Mouse (Mus musculus) liver, postnatal 0 days (tissue): ENCODE data around the gene Mocs1. TPM values are rescaled to one million over a fixed set of nuclear protein-coding genes. Genes with fewer than 3 reads are reported as not detected.
A peak's percentile ranks its signal among the peaks of the same experiment; 100 is the strongest.

ENCODE experiments used
- ATAC-seq: fragments of 200-750 bp; cut with Nextera tagmentation; 2 replicates; pipeline ENCODE4 v1.8.0; 2017; ENCODE audit warnings: mild to moderate bottlenecking, moderate library complexity
- DNase-seq: peaks from one replicate; pipeline ENCODE4 v3.0.0-alpha.2; 2016
- H3K27ac ChIP-seq: fragments of 300-500 bp; sonication (generic); 2 replicates; pipeline ENCODE4 v1.5.1; 2014; ENCODE audit warnings: antibody characterized with exemption, moderate library complexity, mild to moderate bottlenecking, low read depth
- H3K27me3 ChIP-seq: fragments of 300-500 bp; sonication (generic); 2 replicates; pipeline ENCODE4 v1.6.1; 2014; ENCODE audit warnings: low read length, control low read depth, mixed read lengths; ENCODE audit not compliant: insufficient read depth
- H3K36me3 ChIP-seq: fragments of 300-500 bp; sonication (generic); replicated peaks from 2 replicates; pipeline ENCODE4 v1.6.1; 2014; ENCODE audit warnings: mild to moderate bottlenecking, control low read depth, low read length, moderate library complexity, mixed read lengths; ENCODE audit not compliant: insufficient read depth
- H3K4me1 ChIP-seq: fragments of 300-500 bp; sonication (generic); 2 replicates; pipeline ENCODE4 v1.6.1; 2014; ENCODE audit warnings: antibody characterized with exemption, mild to moderate bottlenecking, control low read depth; ENCODE audit not compliant: insufficient read depth
- H3K4me2 ChIP-seq: fragments of 300-500 bp; sonication (generic); 2 replicates; pipeline ENCODE4 v1.6.1; 2014; ENCODE audit warnings: low read depth, mild to moderate bottlenecking, low read length, moderate library complexity, mixed read lengths
- H3K4me3 ChIP-seq: fragments of 300-500 bp; sonication (generic); 2 replicates; pipeline ENCODE4 v1.5.1; 2014; ENCODE audit warnings: low read depth, low read length
- H3K9ac ChIP-seq: fragments of 300-500 bp; sonication (generic); replicated peaks from 2 replicates; pipeline ENCODE4 v1.6.1; 2014; ENCODE audit warnings: mild to moderate bottlenecking, moderate library complexity
- H3K9me3 ChIP-seq: fragments of 300-500 bp; sonication (generic); 2 replicates; pipeline ENCODE4 v1.6.1; 2016; ENCODE audit warnings: mild to moderate bottlenecking, control low read depth, low read length, mixed read lengths
- CTCF ChIP-seq: sonication (generic); IDR thresholded peaks from 2 replicates; pipeline ENCODE4 v1.5.1; 2016; ENCODE audit warnings: antibody characterized with exemption, low read depth
- EP300 ChIP-seq: IDR thresholded peaks from 2 replicates; pipeline ENCODE4 v1.6.1; 2016; ENCODE audit warnings: antibody characterized with exemption, low read depth, mild to moderate bottlenecking
- WGBS: fragments of 180-500 bp; shearing (Covaris S2); extraction: QIAGEN DNeasy Blood & Tissue Kit; methylation state at CpG from one replicate; pipeline ENCODE4 v1.1.7; 2014; ENCODE audit not compliant: insufficient replicate concordance; 5-methylcytosine and 5-hydroxymethylcytosine counted together
- polyA plus RNA-seq: library from polyadenylated mRNA; unstranded; fragments of >200 nt; fragmentation: Nextera tagmentation; extraction: Ambion mirVana; gene quantifications from 2 replicates; pipeline ENCODE4 v1.2.1, GENCODE M21; 2015

Gene Mocs1
- polyA plus RNA-seq, 1 experiment from 2014 or later: 8.8 TPM

DNA sequence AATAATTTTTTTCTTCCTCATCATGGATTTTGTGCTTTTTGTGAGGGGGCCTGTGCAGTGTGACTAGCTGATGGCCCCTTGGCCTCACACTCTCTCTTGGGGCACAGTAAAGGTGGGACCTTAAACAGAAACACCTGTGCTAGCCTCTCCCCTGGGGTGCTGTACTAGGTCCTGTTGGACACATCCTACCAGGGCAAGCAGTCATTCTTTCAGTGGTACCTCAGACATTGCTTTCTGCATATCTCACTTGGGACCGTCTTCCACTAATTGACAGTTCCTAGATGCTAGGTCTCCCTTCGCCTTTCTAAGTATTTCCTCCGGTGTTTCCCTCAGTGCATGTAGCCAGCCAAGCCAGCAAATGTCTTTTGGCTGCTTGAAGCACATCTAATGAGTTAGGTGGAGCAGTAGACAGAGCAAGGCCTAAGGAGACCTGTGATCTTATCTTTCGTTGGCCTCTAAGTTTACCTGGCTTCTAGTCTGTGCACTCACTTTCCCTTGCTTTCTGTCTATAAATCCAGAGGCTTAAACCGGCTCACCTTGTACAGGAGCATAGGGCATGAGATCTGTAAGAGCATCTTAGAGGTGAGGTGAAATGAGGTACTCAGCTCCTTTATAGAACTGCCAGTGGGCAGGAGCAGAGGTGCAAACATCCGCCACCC lies 1.4 kb downstream of the Mocs1 start:
- peak overlapping the region; percentile 75 for H3K4me3 ChIP-seq
- ATAC-seq: no peak
- peaks cover 18% of the 10 kb centered on the region for H3K36me3 ChIP-seq
- H3K9me3 ChIP-seq: no peaks in the 10 kb centered on the region
- H3K4me2 ChIP-seq: peak overlapping the region; percentile 74
- peak overlapping the region; percentile 91 for H3K9ac ChIP-seq
- H3K27me3 ChIP-seq: no peaks in the 10 kb centered on the region
- TF ChIP-seq EP300 (no peak), CTCF (no peak)
- WGBS: 69% methylated on average over 6 of the region's 6 CpGs
- H3K27ac ChIP-seq: peak overlapping the region; percentile 93
- DNase-seq: no peak
- peaks cover 37% of the 10 kb centered on the region for H3K4me1 ChIP-seq

DNA sequence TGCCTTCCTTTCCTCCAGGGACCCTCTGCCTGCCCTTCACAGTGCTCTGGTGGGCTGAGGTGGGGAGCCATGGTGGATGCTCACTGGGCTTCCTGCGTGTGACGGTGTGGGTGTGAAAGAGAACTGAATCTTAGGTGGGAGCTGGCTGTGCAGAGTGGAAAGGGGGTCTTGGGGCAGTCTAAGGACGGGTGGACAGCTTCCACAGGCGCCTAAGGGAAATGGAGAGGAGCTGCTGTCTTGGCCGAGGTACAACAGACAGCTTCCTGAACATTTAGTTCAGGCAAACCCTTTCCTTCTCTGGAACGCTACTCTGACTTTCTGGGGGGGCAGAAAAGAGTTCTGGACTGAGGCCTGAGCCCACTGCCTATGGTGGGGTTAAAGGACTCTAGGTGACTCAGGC lies 2.0 kb downstream of the Mocs1 start:
- ATAC-seq (no peak), DNase-seq (no peak)
- WGBS: 77% methylated on average over 6 of the region's 6 CpGs
- Histone ChIP-seq H3K4me1 (peaks cover 40% of the 10 kb centered on the region), H3K27ac (peak overlapping the region; percentile 93), H3K9me3 (no peaks in the 10 kb centered on the region), H3K4me3 (peak overlapping the region; percentile 75), H3K36me3 (peaks cover 23% of the 10 kb centered on the region), H3K4me2 (peak overlapping the region; percentile 74), H3K9ac (peak overlapping the region; percentile 91), H3K27me3 (no peaks in the 10 kb centered on the region)
- TF ChIP-seq EP300 (no peak), CTCF (no peak)

GRCm38 (mm10) chr17:49431176-49431575 lies 3.0 kb downstream of the Mocs1 start:
- no peaks in the 10 kb centered on the region for H3K9me3 ChIP-seq
- peaks cover 43% of the 10 kb centered on the region for H3K4me1 ChIP-seq
- H3K4me2 ChIP-seq: peak overlapping the region; percentile 74; the same call in 1 of the 2 replicates
- DNase-seq (no peak), ATAC-seq (no peak)
- H3K36me3 ChIP-seq: peaks cover 33% of the 10 kb centered on the region
- no peak overlapping the region for H3K9ac ChIP-seq
- 88% methylated on average over 6 of the region's 6 CpGs for WGBS
- H3K27ac ChIP-seq: no peak overlapping the region
- TF ChIP-seq EP300 (no peak), CTCF (no peak)
- no peak overlapping the region for H3K4me3 ChIP-seq
- H3K27me3 ChIP-seq: no peaks in the 10 kb centered on the region

GRCm38 (mm10) chr17:49432071-49432711 lies 4.0 kb downstream of the Mocs1 start:
- TF ChIP-seq EP300 (no peak), CTCF (no peak)
- Histone ChIP-seq H3K9me3 (no peaks in the 10 kb centered on the region), H3K27ac (peak overlapping the region; percentile 77), H3K9ac (no peak overlapping the region), H3K4me3 (no peak overlapping the region; the same call in 1 of the 2 replicates), H3K4me1 (peaks cover 43% of the 10 kb centered on the region), H3K4me2 (peak overlapping the region; percentile 50), H3K36me3 (peaks cover 40% of the 10 kb centered on the region), H3K27me3 (no peaks in the 10 kb centered on the region)
- ATAC-seq (0 out of 2 replicates have a peak, but pooled peaks have one; percentile 1), DNase-seq (no peak)
- WGBS: 52% methylated on average over 4 of the region's 4 CpGs

DNA sequence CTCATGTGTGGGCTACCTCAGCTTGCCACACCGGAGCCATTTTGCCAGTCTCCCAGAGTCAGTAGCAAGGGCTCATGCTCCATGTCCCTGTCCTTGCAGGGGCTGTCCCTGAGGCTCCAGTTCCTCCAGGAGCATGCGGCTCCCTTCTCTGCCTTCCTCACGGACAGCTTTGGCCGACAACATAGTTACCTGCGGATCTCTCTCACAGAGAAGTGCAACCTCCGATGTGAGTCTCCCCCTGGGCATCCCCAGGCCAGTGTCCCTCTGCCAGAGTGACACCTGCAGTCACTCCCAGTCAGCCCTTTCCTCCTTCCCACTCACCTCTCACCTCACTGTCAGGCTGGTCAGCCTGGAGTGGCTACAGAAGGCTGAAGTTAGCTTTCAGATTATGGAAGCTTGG lies 4.9 kb downstream of the Mocs1 start:
- 90% methylated on average over 6 of the region's 6 CpGs for WGBS
- Histone ChIP-seq H3K9ac (0 out of 2 replicates have a peak overlapping the region, but pooled peaks have one; percentile 8), H3K9me3 (no peaks in the 10 kb centered on the region), H3K27me3 (no peaks in the 10 kb centered on the region), H3K4me3 (no peak overlapping the region), H3K4me2 (peak overlapping the region; percentile 50), H3K27ac (peak overlapping the region; percentile 49), H3K36me3 (peaks cover 44% of the 10 kb centered on the region), H3K4me1 (peaks cover 39% of the 10 kb centered on the region)
- ATAC-seq (no peak), DNase-seq (no peak)
- TF ChIP-seq EP300 (no peak), CTCF (no peak)

DNA sequence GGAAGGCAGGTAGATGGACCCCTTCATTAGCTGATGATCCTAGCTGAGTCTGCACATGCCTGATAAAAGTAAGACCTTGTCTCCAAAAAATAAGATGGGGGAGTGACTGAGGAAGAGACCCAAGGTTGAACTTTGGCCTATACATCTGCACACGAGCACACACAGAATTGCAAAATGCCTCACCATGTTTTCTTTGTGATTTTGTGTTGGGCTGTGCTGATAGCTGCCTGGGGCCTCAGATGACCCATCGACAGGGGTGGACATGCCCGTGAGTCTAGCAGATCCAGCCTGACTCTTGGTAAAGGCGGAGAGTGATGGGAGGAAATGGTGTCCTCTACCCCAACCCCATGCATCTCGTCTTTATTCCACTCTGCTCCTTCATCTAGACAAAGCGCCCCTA lies 6.1 kb downstream of the Mocs1 start:
- Histone ChIP-seq H3K4me1 (peaks cover 45% of the 10 kb centered on the region), H3K9me3 (no peaks in the 10 kb centered on the region), H3K4me3 (no peak overlapping the region), H3K27ac (peak overlapping the region; percentile 16; the same call in 1 of the 2 replicates), H3K9ac (no peak overlapping the region), H3K4me2 (no peak overlapping the region), H3K36me3 (peaks cover 52% of the 10 kb centered on the region), H3K27me3 (no peaks in the 10 kb centered on the region)
- no peak for DNase-seq
- TF ChIP-seq EP300 (no peak), CTCF (no peak)
- ATAC-seq: no peak
- 67% methylated on average over 6 of the region's 6 CpGs for WGBS
